Mouse (Mus musculus): ENCODE data around the gene Arhgap15.

- TF ChIP-seq ZNF384 (IDR thresholded peaks at IDR 0.05; ENCODE audit: low read depth, low read length) (no peak), CHD2 (IDR thresholded peaks at IDR 0.05; ENCODE audit: low read depth, low read length) (no peak), HCFC1 (IDR thresholded peaks at IDR 0.05; ENCODE audit: borderline replicate concordance, insufficient read depth, low read length) (no peak), ZC3H11A (IDR thresholded peaks at IDR 0.05; ENCODE audit: borderline replicate concordance, low read depth, low read length) (no peak), MAFK (IDR thresholded peaks at IDR 0.05; ENCODE audit: insufficient read depth, low read depth, low read length) (no peak)
Measured at GRCm38 (mm10) chr2:44098552-44098951, 349.9 kb downstream of the Arhgap15 start.
